Mouse (Mus musculus) testis, postnatal 10 days (tissue): ENCODE data around the gene Olfr982.
A peak's percentile ranks its signal among the peaks of the same experiment; 100 is the strongest.

Experiments used
- DNase-seq: peaks from one replicate; pipeline ENCODE4 v3.0.0; 2021; ENCODE audit warnings: low spot score

Olfr982 gene

DNA sequence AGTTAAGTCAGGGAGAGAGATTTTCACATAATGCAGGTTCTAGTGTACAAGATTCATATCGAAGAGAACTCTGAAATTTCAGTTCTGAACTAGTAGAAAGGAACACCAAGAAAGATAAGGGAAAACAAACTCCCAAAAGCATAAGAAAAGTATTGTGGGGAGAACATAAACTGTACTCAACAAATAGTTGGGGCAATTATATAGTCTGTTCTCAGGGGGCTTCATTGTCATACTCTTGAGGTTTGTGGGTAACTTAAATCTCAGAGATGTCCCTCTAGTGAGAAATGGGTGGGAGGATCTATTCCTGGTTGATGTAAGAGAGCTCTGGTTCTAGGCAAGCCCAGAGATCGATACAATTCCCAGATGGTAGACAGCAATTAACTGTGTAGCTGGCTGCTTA, at the start of gene Olfr982:
Gene Olfr982, plus strand, starts transcription at position 301 of the 400 bp plus-strand sequence.
- no peak for DNase-seq

DNA sequence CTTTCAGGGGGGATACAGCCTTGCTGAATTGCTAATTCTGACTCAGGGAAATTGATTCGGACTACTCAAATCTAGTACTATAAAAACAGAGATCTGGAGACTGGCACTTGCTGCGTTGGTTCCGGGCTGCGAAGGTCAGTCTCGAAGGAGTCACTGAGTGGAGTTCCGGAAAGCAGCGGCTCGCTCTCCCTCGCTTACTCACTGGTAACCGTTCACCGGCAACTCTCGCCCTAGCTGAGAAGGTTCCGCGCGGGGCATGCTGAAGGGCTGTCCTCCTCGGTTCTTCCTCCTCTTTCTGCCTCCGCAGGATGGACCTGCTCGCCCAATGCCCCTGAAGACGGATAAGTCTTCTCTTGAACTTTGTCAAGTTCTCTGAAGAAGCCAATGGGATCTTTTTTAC, 23.5 kb upstream of the Olfr982 start:
- DNase-seq: no peak

- DNase-seq: no peak
Observed at GRCm38 (mm10) chr9:40093495-40093894, 19.9 kb downstream of the Olfr982 start, which contains the start of gene Olfr983. Olfr983 (minus strand) TSS chr9:40093595.

- DNase-seq: no peak
Observed at GRCm38 (mm10) chr9:40094769-40095168, 21.1 kb downstream of the Olfr982 start.

DNA sequence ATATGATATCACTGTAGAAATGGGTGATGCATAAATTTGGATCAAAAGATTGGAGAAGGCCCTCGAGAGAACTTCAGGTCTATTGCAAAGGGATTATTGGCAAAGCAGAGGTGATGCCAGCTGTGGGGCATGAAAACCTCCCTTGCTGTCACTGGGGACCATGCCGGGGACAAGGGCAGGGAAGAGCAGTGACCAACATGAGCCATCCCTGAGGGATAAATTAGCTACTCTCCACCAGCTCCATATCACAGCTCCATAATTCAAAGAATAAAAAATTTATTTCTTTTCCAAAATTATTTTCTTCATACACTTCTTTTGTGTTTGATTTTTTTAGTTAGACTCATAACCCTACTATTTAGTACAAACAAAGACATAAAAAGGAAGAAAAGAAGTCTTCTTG, 40.5 kb downstream of the Olfr982 start, which contains the start of gene Olfr984:
Gene Olfr984, minus strand, starts transcription at position 101 of the 400 bp plus-strand sequence.
- DNase-seq: no peak

DNA sequence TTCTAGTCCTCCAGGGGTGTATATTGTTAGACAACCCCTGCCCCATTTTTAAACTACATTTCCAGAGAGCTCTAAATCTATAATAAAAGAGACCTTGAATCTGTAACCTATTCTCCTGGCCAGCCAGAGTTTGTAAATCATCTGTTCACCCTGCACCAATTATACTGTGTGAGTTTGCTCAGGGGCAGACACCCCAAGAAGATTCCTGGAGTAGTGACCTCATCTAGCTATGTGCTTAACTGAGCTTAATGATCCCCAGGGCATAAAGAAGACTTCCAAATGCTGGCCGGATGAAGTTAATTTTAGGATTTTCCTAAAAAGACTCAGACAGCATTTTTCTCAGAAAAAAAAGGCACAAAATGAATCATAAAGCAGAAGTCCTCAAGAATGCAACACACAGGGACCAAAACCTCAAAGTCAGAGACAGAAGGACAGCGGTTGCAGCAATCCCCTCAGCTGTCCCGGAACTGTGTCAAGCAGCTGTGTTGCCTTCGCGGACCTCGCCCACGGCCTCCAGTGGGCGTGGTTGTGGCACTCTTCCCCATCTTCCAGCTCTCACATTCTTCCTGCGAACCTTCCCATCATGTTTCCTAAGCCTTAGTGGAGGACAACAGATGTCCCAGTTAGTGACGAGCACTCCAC, 43.1 kb downstream of the Olfr982 start:
- peak; percentile 58 for DNase-seq

DNA sequence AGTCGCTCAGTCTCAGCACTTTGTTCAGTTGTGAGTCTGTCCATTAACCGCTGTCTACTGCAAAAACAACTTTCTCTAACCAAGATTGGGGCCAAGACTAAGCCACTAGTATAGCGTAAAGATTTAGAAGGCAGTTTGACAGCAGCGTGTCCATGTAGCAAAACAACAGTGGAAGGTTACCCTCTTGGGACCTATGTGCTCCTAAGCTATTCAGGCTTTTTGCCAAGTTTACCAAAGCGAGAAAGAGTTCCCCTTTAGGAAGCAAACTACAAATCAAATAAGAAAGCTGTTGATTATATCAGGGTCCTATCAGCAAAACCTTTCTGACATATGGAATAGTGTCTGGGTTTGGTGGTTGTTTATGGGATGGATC, 43.6 kb downstream of the Olfr982 start:
- DNase-seq: no peak
